Mouse (Mus musculus): ENCODE results near the gene Slc13a3. TPM values are rescaled to one million over a fixed set of nuclear protein-coding genes. Genes with fewer than 3 reads are reported as not detected.

The Slc13a3 gene
- polyA plus RNA-seq, 1 experiment from 2014 or later: 0.42 TPM

Other genes with a start within 250 kb of the Slc13a3 start
- 1.0 and 1.1 TPM in 2 replicates for gene Cdh22, start 238.4 kb downstream of the Slc13a3 start, polyA plus RNA-seq (2015; fragmentation: Nextera tagmentation; extraction: Ambion mirVana)
- gene Slc35c2, start 185.4 kb downstream of the Slc13a3 start, polyA plus RNA-seq (2015; fragmentation: Nextera tagmentation; extraction: Ambion mirVana): 49.0 and 50.2 TPM in 2 replicates
- 90.2 and 98.6 TPM in 2 replicates for gene Elmo2, start 146.8 kb downstream of the Slc13a3 start, polyA plus RNA-seq (2015; fragmentation: Nextera tagmentation; extraction: Ambion mirVana)
- 1.1 and 2.2 TPM in 2 replicates for gene Zfp663, start 104.5 kb downstream of the Slc13a3 start, polyA plus RNA-seq (2015; fragmentation: Nextera tagmentation; extraction: Ambion mirVana)
- 9.5 and 9.7 TPM in 2 replicates for gene Zfp334, start 85.0 kb downstream of the Slc13a3 start, polyA plus RNA-seq (2015; fragmentation: Nextera tagmentation; extraction: Ambion mirVana)
- gene Ocstamp, start 72.8 kb downstream of the Slc13a3 start, polyA plus RNA-seq (2015; fragmentation: Nextera tagmentation; extraction: Ambion mirVana): 0.21 TPM in 1 of 2 replicates, not detected in the other
- gene Trp53rka, start 20.1 kb upstream of the Slc13a3 start, polyA plus RNA-seq (2015; fragmentation: Nextera tagmentation; extraction: Ambion mirVana): 49.6 and 51.7 TPM in 2 replicates
- gene Slc2a10, start 30.6 kb upstream of the Slc13a3 start, polyA plus RNA-seq (2015; fragmentation: Nextera tagmentation; extraction: Ambion mirVana): 12.9 and 14.7 TPM in 2 replicates
- gene Eya2, start 121.8 kb upstream of the Slc13a3 start, polyA plus RNA-seq (2015; fragmentation: Nextera tagmentation; extraction: Ambion mirVana): 22.1 and 34.0 TPM in 2 replicates